8 mouse cellular contexts compared by ENCODE assay signal in the genomic region with DNA sequence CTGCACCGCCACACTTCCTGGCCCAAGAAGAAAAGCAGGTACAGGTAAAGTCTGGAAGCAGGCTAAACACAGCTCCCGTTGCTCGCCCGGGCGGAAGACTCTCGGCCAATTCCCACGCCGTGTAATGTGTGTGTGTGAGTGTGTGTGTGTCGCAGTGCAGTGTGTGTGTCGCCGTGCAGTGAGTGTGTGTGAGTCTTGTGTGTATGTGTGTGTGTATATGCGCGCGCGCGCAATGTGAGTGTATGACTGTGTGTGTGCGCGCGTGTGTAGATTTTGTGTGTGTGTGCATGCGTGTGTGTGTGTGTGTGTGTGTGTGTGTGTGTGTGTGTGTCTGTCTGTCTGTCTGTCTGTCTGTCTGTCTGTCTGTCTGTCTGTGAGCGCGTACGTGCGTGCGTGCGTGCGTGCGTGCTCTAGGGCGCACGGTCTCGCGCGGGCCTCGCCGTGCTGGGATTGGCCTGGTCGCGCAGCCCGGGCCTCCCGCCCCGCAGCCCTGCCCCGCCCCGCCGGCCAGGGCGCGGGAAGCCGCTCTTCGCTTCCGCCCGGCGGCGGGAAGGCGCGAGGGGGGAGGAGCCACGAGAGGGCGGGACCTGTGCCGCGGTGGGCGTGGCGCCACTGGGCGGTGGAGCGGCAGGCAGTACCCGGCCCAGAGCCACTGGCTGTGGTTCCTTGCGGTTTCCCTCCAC.
DNase-seq lines count a peak whose midpoint lies in the region; ATAC-seq and TF ChIP-seq lines count a peak whose summit lies in the region.

No protein-coding gene starts in this region.

- H3K9me3 ChIP-seq in forebrain, embryonic 16.5 days (ENCODE audit: control insufficient read depth, low read length): no peaks in the 10 kb centered on the region
- no peaks in the 10 kb centered on the region for H3K9me3 ChIP-seq in lung, embryonic 14.5 days (ENCODE audit: low read depth, low read length)

- TF ChIP-seq CTCF in lung, embryonic 14.5 days (IDR thresholded peaks at IDR 0.05; ENCODE audit: low read depth): no peak
- no peak for TF ChIP-seq CTCF in thymus, adult 2 months (IDR thresholded peaks at IDR 0.05; ENCODE audit: borderline replicate concordance, control insufficient read depth, extremely low read depth, insufficient read depth, low read length, poor library complexity)

- intact Hi-C loops in heart, postnatal 25 days (cut with DNase I): no loop called here

- peak overlapping the region; percentile 76 for H3K9ac ChIP-seq in forebrain, embryonic 16.5 days (replicated peaks; ENCODE audit: low read depth, low read length)
- peak overlapping the region; percentile 78 for H3K9ac ChIP-seq in lung, embryonic 14.5 days

- TF ChIP-seq POLR2A in thymus, adult 2 months (IDR thresholded peaks at IDR 0.05; ENCODE audit: control insufficient read depth, extremely low read depth, insufficient read depth, low read length, poor library complexity): no peak

- DNase-seq in ES-CJ7 (ENCODE audit: low read depth, low spot score): peak; percentile 92
- DNase-seq in cerebellum, adult 11 months: peak; percentile 99
- peak; percentile 97 for DNase-seq in heart, postnatal 25 days (ENCODE audit: low spot score)
- DNase-seq in layer of hippocampus, adult 8-10 months (ENCODE audit: low spot score in 2 of 2): peak; percentile 92 to 96
- peak; percentile 98 for DNase-seq in lung, embryonic 14.5 days
- DNase-seq in ovary, postnatal 10 days (ENCODE audit: low spot score): peak; percentile 93
- peak; percentile 37 for DNase-seq in thymus, adult 2 months

- H3K4me3 ChIP-seq in forebrain, embryonic 16.5 days (replicated peaks; ENCODE audit: low read length): peak overlapping the region; percentile 62
- peak overlapping the region; percentile 49 for H3K4me3 ChIP-seq in lung, embryonic 14.5 days (ENCODE audit: low read depth, low read length)
- peak overlapping the region; percentile 29; the same call in 1 of the 2 replicates for H3K4me3 ChIP-seq in thymus, adult 2 months (ENCODE audit: control insufficient read depth, insufficient read depth, low read length)

- H3K27ac ChIP-seq in forebrain, embryonic 16.5 days (ENCODE audit: low read length): peak overlapping the region; percentile 97
- H3K27ac ChIP-seq in lung, embryonic 14.5 days (ENCODE audit: low read depth): peak overlapping the region; percentile 97
- no peak overlapping the region for H3K27ac ChIP-seq in thymus, adult 2 months (ENCODE audit: control insufficient read depth, insufficient read depth, low read length)

- no peaks in the 10 kb centered on the region for H3K36me3 ChIP-seq in forebrain, embryonic 16.5 days (ENCODE audit: control insufficient read depth, insufficient read depth)
- no peaks in the 10 kb centered on the region for H3K36me3 ChIP-seq in lung, embryonic 14.5 days (ENCODE audit: insufficient read depth)
- H3K36me3 ChIP-seq in thymus, adult 2 months (ENCODE audit: control insufficient read depth, insufficient read depth, low read length): no peaks in the 10 kb centered on the region

- peak; percentile 96 for ATAC-seq in forebrain, embryonic 16.5 days
- ATAC-seq in lung, embryonic 14.5 days (ENCODE audit: insufficient read depth): peak; percentile 98

- H3K4me2 ChIP-seq in forebrain, embryonic 16.5 days (ENCODE audit: low read length): peak overlapping the region; percentile 97
- H3K4me2 ChIP-seq in lung, embryonic 14.5 days: peak overlapping the region; percentile 95

- H3K4me1 ChIP-seq in forebrain, embryonic 16.5 days (replicated peaks; ENCODE audit: control insufficient read depth, insufficient read depth, low read length): peaks cover 27% of the 10 kb centered on the region
- H3K4me1 ChIP-seq in lung, embryonic 14.5 days (ENCODE audit: insufficient read depth): 0 out of 2 replicates have a peak, but pooled peaks cover 19% of the 10 kb centered on the region
- H3K4me1 ChIP-seq in thymus, adult 2 months (replicated peaks; ENCODE audit: control insufficient read depth, insufficient read depth, low read length): peaks cover 8% of the 10 kb centered on the region; the same call in 1 of the 2 replicates

- no peaks in the 10 kb centered on the region for H3K27me3 ChIP-seq in forebrain, embryonic 16.5 days (replicated peaks; ENCODE audit: control insufficient read depth, insufficient read depth, low read length)
- H3K27me3 ChIP-seq in lung, embryonic 14.5 days (ENCODE audit: insufficient read depth, low read length): no peaks in the 10 kb centered on the region
- no peaks in the 10 kb centered on the region; the same call in 1 of the 2 replicates for H3K27me3 ChIP-seq in thymus, adult 2 months (ENCODE audit: control insufficient read depth, insufficient read depth, low read length)

- WGBS in forebrain, embryonic 16.5 days: under 1% methylated on average over 47 of the region's 63 CpGs
- WGBS in lung, embryonic 14.5 days: under 1% methylated on average over 59 of the region's 63 CpGs
- WGBS in thymus, adult 2 months: 3% methylated on average over 57 of the region's 63 CpGs

Comparison
In these comparisons a context has a peak if more than half of its experiments do, and no peak if none do; other contexts are left out.
1. DNase-seq: peak in every context shown above with its lines; median percentile 99 in cerebellum, adult 11 months; 98 in lung, embryonic 14.5 days; 97 in heart, postnatal 25 days; 94 in layer of hippocampus, adult 8-10 months; 93 in ovary, postnatal 10 days; 92 in ES-CJ7; 37 in thymus, adult 2 months.